Mouse (Mus musculus) gastrocnemius, postnatal 4 days (tissue): ENCODE measurements around the gene Tacc2. TPM values are rescaled to one million over a fixed set of nuclear protein-coding genes. Genes with fewer than 3 reads are reported as not detected.
A peak's percentile ranks its signal among the peaks of the same experiment; 100 is the strongest.

Source experiments
- DNase-seq, 2 experiments: peaks; one replicate each; pipeline ENCODE4 v3.0.0; 2021 to 2022; ENCODE audit warnings: low spot score in 2 of 2, mixed read lengths in 2 of 2
- total RNA-seq, 2 experiments: library from RNA; stranded (reverse); gene quantifications; 2 replicates each; pipeline ENCODE4 v1.2.3; 2021

The Tacc2 gene
- total RNA-seq, 2 experiments from 2014 or later = 171 to 202 TPM

GRCm38 (mm10) chr7:130762071-130762897 is 185.0 kb downstream of the Tacc2 start:
- peak; percentile 33 to 70 for DNase-seq

- DNase-seq = no peak
These were observed 186.9 kb downstream of the Tacc2 start for GRCm38 (mm10) chr7:130764160-130764559.

- no peak for DNase-seq
These were observed 189.4 kb downstream of the Tacc2 start for GRCm38 (mm10) chr7:130766411-130767170.

- DNase-seq = no peak
These were observed 190.9 kb downstream of the Tacc2 start for GRCm38 (mm10) chr7:130768151-130768550.

- peak; percentile 36 to 69 for DNase-seq
These were observed 193.5 kb downstream of the Tacc2 start for GRCm38 (mm10) chr7:130770707-130771106.

- DNase-seq = peak in 1 of 2 experiments; percentile 28
These were observed 196.1 kb downstream of the Tacc2 start for GRCm38 (mm10) chr7:130773171-130773830.

GRCm38 (mm10) chr7:130773914-130774630 is 196.8 kb downstream of the Tacc2 start, which contains the start of gene Btbd16:
Gene Btbd16, plus strand, starts transcription at chr7:130774069.
- DNase-seq = no peak

GRCm38 (mm10) chr7:130780866-130781419 is 203.7 kb downstream of the Tacc2 start:
- no peak for DNase-seq

- no peak for DNase-seq
These were observed 205.3 kb downstream of the Tacc2 start for GRCm38 (mm10) chr7:130782501-130783050.

GRCm38 (mm10) chr7:130785923-130786575 is 208.8 kb downstream of the Tacc2 start:
- no peak for DNase-seq

- DNase-seq = no peak
These were observed 209.5 kb downstream of the Tacc2 start for GRCm38 (mm10) chr7:130786708-130787107.

GRCm38 (mm10) chr7:130787537-130787936 is 210.3 kb downstream of the Tacc2 start:
- no peak for DNase-seq

GRCm38 (mm10) chr7:130788950-130789349 is 211.7 kb downstream of the Tacc2 start:
- no peak for DNase-seq

- no peak for DNase-seq
These were observed 212.2 kb downstream of the Tacc2 start for GRCm38 (mm10) chr7:130789456-130789855.

GRCm38 (mm10) chr7:130793671-130794070 is 216.4 kb downstream of the Tacc2 start:
- no peak for DNase-seq

- no peak for DNase-seq
These were observed 219.5 kb downstream of the Tacc2 start for GRCm38 (mm10) chr7:130796786-130797185.

- DNase-seq = no peak
These were observed 220.3 kb downstream of the Tacc2 start for GRCm38 (mm10) chr7:130797524-130797923.

- DNase-seq = no peak
These were observed 222.2 kb downstream of the Tacc2 start for GRCm38 (mm10) chr7:130799418-130799817.

GRCm38 (mm10) chr7:130800681-130801080 is 223.4 kb downstream of the Tacc2 start:
- DNase-seq = no peak

GRCm38 (mm10) chr7:130801811-130802210 is 224.6 kb downstream of the Tacc2 start:
- no peak for DNase-seq
